Mouse (Mus musculus) lung, postnatal 10 days (tissue): ENCODE data around the gene Tmem62.
"Not testable (repeated sequence)": the region's sequence is repeated elsewhere in the genome, so short reads cannot be mapped to it uniquely, and the experiment has no call there.

ENCODE experiments used
- DNase-seq: peaks from one replicate; pipeline ENCODE4 v3.0.0; 2021

Gene Tmem62

GRCm38 (mm10) chr2:120998863-120999262 lies 22.0 kb downstream of the Tmem62 start:
- no peak for DNase-seq

DNA sequence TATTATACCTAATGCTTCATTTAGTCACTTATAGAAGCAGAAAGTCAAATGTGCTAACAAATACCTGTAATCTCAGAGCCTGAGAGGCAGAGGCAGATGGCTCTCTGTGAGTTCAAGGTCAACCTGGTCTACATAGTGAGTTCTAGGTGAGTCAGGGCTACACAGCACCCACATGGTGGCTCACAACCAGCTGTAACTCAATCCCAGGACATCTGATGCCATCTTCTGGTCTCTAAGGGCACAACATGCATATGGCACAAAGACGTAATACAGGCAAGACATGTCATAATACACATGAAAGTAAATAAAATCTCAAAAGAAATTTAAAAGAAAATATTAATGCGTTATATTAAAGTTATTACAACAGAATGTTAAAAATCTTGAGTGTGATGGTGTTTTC lies 26.8 kb downstream of the Tmem62 start:
- no peak for DNase-seq

DNA sequence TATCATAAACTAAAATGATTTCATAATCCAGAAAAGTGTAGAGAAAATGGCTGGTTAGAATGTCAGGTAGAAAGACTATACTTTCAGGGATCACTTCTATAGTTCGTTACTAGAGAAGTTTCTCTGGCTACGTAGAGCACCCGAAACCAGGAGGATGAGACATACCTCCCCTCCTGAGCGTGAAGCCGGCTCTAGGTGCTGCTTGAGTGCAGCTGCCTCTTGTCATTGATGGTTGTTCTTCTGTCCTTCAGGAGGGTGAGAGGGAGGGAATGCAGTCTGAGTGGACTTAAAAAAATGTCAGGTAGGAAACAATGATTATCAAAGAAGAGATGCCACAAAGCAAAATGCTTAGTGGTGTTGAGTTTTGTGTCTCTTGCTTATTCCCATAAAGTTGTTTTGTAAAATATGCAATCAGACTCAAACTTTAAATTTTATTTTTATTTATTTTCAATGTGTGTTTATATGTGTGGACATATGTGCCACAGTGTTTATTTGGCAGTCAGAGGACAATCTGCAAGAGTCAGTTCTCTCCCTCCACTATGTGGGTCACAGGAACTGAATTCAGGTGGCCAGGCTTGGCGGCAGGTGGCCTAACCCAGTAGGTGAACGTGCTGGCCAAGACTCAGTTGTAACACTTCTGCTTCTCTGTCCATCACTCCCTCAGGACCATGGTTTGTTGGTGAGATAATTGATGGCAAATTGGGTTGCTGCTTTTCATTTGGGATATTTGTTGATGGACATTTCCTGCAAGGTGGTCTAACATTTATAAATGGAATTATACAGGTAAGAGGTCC lies 27.4 kb downstream of the Tmem62 start:
- DNase-seq, result no peak

DNA sequence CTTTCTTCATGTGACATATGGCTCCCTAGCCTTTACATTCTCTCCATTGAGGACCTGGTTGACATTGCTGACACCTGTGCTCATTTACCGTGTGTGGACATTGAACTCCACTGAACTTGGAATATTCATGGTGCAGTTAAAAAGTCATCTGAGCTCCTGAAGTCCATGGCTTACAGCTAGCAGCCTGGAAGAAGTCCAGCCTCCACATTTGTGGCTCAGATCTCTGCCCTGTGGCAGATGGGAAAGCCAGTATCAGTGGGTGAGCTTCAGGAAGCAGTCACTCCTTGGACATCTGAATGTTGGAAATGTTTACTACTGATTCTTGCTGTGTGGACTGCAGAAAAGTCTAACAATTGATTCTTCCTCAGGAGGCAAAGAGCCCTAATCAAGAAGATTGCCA lies 30.2 kb downstream of the Tmem62 start:
- DNase-seq, result no peak

DNA sequence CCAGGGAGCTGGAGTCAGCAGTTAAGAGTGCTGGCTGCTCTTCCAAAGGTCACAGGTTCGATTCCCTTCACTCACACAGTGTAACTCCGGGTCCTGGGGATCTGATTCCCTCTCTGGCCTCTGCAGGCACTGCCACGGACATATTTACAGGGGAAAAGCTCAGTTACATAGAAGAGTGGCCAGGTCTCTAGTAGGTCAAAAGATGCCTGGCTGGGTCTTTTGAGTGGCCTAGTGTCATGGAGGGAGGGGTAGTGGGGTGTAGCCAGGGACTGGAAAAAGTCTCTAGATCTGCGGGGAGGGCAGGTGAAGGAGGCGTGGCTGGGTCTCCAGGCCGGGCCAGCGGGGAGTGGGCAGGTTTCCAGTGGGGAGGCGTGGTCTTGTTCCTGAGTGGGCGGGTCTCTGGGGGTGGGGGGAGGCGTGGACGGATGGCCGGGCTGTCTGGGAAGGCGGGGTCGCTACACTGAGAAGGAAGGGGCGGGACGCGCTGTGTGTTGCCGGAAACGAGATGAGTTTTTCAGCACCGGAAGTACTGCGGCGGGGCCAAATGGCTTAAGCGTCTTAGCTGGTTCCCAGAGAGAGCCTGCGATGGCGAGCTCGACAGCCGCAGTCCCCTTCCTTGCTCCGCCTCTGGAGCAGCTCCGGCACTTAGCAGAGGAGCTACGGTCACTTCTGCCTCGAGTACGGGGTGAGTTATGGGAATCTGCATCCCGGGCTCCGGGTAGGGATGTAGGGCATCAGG lies 31.3 kb downstream of the Tmem62 start, which contains the start of gene Ccndbp1:
Gene Ccndbp1 (plus strand): TSS at position 479 of the 739 bp plus-strand sequence.
- DNase-seq, result peak; percentile 96

GRCm38 (mm10) chr2:121008664-121009007 lies 31.8 kb downstream of the Tmem62 start:
- peak; percentile 5 for DNase-seq

DNA sequence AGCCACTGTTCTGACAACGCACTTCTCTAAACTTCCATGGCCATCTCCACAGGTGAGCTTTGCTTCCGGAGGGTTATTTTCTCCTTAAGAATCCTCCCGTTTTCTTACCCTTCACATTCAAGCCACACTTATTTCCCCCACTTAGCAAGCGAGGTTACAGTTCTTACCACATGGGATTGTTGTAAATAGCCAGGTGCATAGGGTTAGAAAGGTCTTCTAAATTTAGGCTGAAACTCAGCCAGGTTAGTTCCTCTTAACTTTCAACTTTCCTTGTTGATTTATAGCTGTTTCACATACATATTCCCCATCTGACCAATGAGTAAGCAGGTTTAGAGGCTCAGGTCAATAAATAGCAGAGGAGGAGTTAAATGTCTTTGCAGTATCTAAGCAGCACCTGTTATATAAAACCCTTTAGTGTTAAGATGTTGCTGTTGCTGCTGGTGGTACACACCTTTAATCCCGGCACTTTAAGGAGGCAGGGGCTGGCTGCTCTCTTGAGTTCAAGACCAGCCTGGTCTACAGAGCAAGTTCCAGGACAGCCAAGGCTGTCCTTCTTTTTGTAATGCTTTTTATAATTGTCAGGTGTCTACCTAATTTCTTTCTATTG lies 32.4 kb downstream of the Tmem62 start:
- no peak for DNase-seq

DNA sequence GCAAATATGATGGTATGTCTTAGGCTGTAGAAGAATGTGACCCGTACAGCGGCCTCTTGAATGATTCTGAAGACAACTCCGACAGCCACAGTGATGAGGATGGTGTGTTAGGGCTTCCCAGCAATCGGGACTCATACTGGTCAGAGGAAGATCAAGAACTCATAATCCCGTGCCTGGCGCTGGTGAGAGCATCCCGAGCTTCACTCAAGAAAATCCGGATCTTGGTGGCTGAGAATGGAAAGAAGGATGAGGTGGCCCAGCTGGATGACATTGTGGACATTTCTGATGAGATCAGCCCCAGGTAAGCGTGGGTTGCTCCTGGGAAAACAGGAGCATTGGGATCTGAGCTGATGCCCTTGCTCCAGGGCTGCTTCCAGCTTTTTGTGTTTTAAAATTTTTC lies 35.9 kb downstream of the Tmem62 start:
- no peak for DNase-seq

DNA sequence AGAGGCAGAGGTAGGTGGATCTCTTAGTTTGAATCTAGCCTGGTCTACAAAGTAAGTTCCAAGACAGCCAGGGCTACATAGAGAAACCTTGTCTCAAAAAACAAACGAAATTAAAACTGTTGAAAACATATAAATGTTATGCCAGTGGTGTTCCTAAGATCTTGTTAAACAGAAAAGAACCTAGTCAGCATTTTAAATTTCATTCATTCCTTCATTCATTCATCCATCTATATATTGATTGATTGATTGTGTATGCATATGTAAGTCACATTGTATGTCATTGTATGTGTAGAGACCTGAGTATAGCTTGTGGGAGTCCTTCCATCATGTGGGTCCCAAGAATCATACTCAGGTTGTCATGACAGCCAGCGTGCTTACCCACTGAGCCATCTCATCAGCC lies 38.7 kb downstream of the Tmem62 start:
- no peak for DNase-seq

DNA sequence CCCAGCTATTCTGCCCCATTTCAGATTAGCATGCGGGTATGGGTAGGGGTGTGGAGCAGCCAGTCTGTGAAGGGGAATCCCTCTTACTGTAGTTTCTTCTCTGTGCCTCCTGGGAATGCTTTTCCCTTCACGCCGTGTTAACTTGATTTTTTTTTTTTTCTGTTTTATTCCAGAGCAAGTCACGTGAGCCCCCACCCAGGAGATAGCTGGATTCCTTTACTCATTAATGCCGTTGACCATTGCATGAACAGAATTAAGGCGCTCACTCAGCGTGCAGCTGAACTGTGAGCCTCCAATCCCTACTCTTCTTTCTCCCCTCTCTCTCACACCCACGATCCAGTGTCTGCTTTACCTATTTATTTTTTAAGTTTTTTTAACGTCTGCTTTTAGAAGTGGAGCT lies 39.4 kb downstream of the Tmem62 start:
- no peak for DNase-seq

GRCm38 (mm10) chr2:121017151-121017550 lies 40.3 kb downstream of the Tmem62 start:
- no peak for DNase-seq

DNA sequence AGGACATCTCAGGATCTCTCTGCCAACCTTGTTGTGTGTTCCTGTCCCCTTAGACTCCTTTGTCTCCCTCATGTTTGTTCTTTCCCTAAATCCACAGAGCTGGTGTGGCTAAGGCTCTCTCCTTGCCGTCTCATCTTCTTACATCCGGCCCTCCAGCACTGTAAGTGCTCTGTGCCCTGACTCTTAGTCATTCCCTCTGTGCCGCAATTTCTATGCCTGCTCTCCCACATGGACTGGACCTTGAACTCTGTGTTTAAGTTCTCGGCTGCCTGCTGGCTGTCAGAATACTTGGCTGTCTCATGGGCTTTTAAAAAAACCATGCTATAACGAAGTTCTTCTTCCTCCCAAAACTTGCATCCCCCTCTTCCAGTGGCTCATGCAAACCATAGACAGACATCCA lies 46.1 kb downstream of the Tmem62 start:
- DNase-seq, result no peak

DNA sequence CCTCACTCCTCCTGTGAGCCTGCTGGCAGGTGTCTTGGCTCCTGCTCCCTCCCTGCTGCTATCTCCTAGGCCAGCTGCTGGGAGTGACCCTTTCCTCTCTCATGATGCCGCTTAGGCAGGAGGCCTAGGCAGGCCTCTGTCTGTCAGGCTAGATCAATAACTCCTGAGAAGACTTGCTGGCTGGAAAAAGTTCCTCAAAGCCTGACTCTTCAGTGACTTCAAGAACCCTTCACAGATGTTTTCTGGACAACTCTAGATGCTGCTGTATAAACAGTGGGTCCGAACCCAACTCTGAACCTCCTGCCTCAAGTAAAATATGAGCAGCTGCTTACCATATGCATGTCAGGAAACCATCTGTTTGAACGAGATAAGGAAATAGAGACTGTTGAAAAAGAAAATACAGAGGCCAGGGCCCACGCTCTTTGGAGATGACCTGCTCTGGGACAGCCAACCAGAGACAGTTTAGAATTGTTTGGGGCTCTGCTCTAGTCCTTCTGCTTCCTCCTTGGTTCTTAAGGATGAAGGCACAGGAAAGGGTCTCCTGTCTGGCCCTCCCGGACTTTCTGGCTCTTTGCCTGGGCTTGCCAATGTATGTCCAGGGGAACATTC lies 60.0 kb downstream of the Tmem62 start, which contains the start of gene Epb42:
Gene Epb42 (minus strand): TSS at position 340 of the 609 bp plus-strand sequence.
- no peak for DNase-seq

DNA sequence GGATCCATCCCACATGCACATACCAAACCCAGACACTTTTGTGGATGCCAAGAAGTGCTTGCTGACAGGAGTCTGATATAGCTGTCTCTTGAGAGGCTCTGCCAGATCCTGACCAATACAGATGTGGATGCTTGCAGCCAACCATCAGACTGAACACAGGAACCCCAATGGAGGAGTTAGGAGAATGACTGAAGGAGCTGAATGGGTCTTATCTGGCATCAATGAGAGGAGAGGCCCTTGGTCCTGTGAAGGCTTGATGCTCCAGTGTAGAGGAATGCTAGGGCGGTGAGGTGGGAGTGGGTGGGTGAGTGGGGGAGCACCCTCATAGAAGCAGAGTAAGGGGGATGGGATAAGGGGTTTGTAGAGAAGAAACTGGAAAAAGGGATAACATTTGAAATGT lies 62.0 kb downstream of the Tmem62 start:
- not testable (repeated sequence) for DNase-seq

DNA sequence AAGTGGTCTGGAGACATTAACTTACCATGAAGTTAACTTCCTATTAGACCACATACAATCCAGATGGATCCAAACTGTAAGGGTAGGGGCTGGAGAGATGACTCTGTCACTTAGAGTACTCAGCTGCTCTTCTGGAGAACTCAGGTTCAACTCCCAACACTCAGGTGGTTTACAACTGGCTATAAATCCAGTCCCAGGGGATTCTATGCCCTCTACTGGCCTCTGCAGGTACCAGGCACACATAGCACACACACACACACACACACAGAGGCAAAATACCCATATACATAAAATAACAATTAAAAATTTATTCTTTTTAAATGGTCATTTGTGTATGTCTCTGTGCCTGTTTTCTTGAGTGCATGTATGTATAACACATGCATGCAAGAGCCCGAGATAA lies 62.6 kb downstream of the Tmem62 start:
- no peak for DNase-seq

DNA sequence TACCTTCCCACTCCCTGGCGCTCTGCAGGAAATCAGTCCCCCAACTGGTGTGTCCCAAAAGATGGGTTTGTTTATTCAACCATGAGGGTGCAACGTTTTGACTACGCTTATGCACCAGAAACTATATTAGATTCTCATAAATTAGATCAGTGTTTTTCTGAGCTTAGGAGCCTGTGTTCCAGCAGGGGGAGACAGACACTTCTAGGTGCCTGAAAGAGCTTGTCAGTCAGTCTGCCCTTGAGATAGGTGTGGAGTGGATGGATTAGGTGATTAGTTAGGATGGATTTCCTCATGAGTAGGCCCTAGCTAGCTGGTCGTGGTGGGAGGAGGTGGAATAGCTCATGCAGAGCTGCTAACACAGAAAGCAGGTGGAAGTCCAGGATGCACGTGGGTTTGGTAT lies 64.3 kb downstream of the Tmem62 start:
- peak; percentile 54 for DNase-seq

DNA sequence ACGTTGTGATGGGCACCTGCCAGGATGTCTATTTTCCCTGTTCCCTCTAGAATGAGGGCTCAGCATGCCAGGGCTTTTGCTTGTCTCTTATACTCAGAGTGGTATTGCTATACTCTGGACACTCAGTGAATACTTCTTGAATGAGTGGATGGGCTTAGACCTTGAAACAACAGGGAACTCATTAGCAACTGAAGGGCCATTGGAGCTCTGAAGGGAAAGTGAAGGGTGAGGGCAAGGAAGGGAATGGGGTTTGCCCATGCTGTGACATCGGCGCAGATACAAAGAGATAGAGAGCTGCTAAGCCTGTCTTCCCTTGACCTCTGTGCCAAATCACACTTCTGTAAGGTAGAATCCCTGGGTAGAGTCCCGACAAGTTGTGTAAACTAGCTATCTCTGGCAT lies 68.8 kb downstream of the Tmem62 start:
- DNase-seq, result no peak

GRCm38 (mm10) chr2:121052176-121052575 lies 75.4 kb downstream of the Tmem62 start:
- no peak for DNase-seq

DNA sequence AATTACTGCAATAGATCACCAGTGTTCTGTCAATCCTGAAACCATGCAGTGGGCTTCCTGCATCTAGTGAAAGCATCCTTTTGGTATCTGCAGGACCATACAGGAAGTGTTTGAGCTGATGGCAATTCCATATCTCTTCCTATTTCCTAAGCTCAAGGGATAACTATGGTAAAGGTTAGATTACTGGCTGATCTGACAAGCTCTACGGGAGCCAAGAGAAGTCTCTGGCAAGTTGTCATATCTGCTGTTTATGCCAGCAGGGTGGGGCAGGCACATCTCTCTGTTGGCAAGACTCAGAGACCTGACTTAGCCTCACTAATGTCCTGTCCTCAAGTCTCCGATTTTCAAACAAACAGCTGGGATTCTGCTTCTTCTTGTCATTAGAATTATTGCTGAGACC lies 77.2 kb downstream of the Tmem62 start:
- no peak for DNase-seq

DNA sequence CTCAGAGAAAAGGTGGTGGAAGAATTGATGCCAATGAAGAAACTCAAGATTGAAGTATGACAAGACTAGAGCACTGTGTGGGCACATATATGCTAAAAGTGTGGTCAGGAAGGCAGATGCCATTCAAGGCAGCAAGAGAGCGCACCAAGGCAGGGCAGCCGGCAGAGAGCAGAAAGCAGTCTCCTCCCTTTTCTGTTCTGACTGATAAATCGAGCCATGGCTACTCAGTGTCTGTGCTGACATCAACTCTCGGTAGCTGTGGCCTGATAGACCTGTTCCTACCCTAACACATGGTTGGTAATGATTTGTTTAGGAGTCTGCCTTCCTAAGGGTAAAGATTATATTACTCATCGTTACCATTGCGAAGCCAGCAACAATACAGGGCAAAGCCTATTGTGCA lies 79.1 kb downstream of the Tmem62 start:
- no peak for DNase-seq
